ENCODE assay signal across 35 mouse cellular contexts in the genomic region with DNA sequence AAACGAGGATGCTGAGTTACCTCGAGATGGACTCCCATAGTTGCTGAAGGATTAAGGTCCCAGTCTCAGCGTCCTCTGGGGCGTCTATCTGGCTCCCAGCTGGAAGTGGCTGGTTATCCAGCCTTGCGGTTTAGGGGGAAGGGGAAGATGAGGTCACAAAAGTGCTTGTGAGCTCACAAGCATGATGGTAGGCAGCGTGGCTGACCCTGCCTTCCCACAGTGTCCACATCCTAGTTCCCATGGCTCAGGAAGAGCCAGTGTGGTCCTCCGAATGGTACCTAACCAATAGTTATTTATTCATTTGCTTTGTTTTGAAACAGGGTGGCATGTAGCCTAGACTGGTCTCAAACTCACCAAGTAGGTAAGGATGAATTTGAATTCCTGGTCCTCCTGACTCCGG. TPM values are rescaled to one million over a fixed set of nuclear protein-coding genes. Genes with fewer than 3 reads are reported as not detected.
"Had no signal": no experiment of that assay in that cellular context is flagged by ENCODE, and none has a peak within 500 bp of the region (broad histone marks: within the 10 kb centered on the region; RNA-seq: fewer than 3 reads in every experiment).

A gene (minus strand): TSS at position 101 of the 400 bp plus-strand sequence.

- H3K4me3 ChIP-seq: left cerebral cortex, adult 2 months; limb, embryonic 10.5 days; limb, embryonic 12.5 days; limb, embryonic 13.5 days; limb, embryonic 15.5 days; liver, embryonic 12.5 days; liver, embryonic 13.5 days; liver, embryonic 15.5 days; lung, embryonic 15.5 days; megakaryocyte, embryonic 14.5 days; midbrain, embryonic 10.5 days; midbrain, embryonic 12.5 days; midbrain, embryonic 13.5 days; midbrain, embryonic 15.5 days; myocyte had no signal

- DNase-seq: left cerebral cortex, postnatal 4 days; liver; liver, embryonic 13.5 days; liver, postnatal 0 days; lung, adult 18-20 months; lung, adult 2 months; lung, embryonic 14.5 days; lung, postnatal 10 days; lung, postnatal 14 days; lung, postnatal 36 days; lung, postnatal 4 days had no signal

- H3K4me2 ChIP-seq: limb, embryonic 12.5 days; limb, embryonic 13.5 days; limb, embryonic 15.5 days; liver, embryonic 11.5 days; liver, embryonic 12.5 days; liver, embryonic 13.5 days; liver, embryonic 15.5 days; lung, embryonic 14.5 days; lung, embryonic 15.5 days; midbrain, embryonic 12.5 days; midbrain, embryonic 13.5 days; midbrain, embryonic 15.5 days had no signal

- H3K9me3 ChIP-seq: limb, embryonic 10.5 days; limb, embryonic 12.5 days; liver, embryonic 12.5 days; liver, embryonic 13.5 days; liver, embryonic 15.5 days; lung, embryonic 15.5 days; midbrain, embryonic 10.5 days; midbrain, embryonic 12.5 days; midbrain, embryonic 13.5 days; midbrain, embryonic 15.5 days had no signal

- H3K4me1 ChIP-seq: limb, embryonic 10.5 days; limb, embryonic 12.5 days; limb, embryonic 13.5 days; liver, embryonic 12.5 days; liver, embryonic 15.5 days; lung, embryonic 15.5 days; midbrain, embryonic 12.5 days; midbrain, embryonic 13.5 days; midbrain, embryonic 15.5 days had no signal

- H3K36me3 ChIP-seq: limb, embryonic 10.5 days; limb, embryonic 12.5 days; limb, embryonic 13.5 days; limb, embryonic 15.5 days; liver, embryonic 12.5 days; liver, embryonic 13.5 days; lung, embryonic 15.5 days had no signal

- H3K27me3 ChIP-seq: midbrain, embryonic 15.5 days had no signal

- ATAC-seq: liver, embryonic 12.5 days; liver, postnatal 0 days; lung, postnatal 0 days; midbrain, embryonic 13.5 days; midbrain, embryonic 15.5 days; midbrain, embryonic 16.5 days had no signal

- H3K9ac ChIP-seq: limb, embryonic 12.5 days; limb, embryonic 13.5 days; limb, embryonic 15.5 days; liver, embryonic 12.5 days; liver, embryonic 13.5 days; liver, embryonic 14.5 days; liver, embryonic 15.5 days; liver, postnatal 0 days; lung, embryonic 14.5 days; lung, embryonic 15.5 days; midbrain, embryonic 12.5 days; midbrain, embryonic 13.5 days; midbrain, embryonic 15.5 days had no signal

- H3K27ac ChIP-seq: left cerebral cortex, adult 2 months; limb, embryonic 10.5 days; limb, embryonic 12.5 days; limb, embryonic 13.5 days; limb, embryonic 15.5 days; liver, embryonic 12.5 days; liver, embryonic 13.5 days; liver, embryonic 14.5 days; liver, embryonic 15.5 days; lung, embryonic 15.5 days; macrophage; midbrain, embryonic 10.5 days; midbrain, embryonic 12.5 days; midbrain, embryonic 13.5 days; midbrain, embryonic 15.5 days had no signal

RNA-seq across cellular contexts. Expression of the gene that starts here (rescaled TPM):
- polyA plus RNA-seq: limb, embryonic 10.5 days; limb, embryonic 11.5 days; limb, embryonic 13.5 days; limb, embryonic 15.5 days; liver, adult 2 months; liver, embryonic 11.5 days; liver, embryonic 12.5 days; liver, embryonic 13.5 days; liver, embryonic 14.5 days; liver, embryonic 15.5 days; liver, embryonic 16.5 days; liver, postnatal 0 days; lung, adult 2 months; lung, embryonic 16.5 days; lung, postnatal 0 days; macrophage; midbrain, embryonic 13.5 days; midbrain, embryonic 15.5 days; midbrain, embryonic 16.5 days; midbrain, postnatal 0 days; myocyte had no signal
